Mouse (Mus musculus): ENCODE measurements at regions not wholly inside any gene's neighbourhood (a gene's known extent, or its start where the extent isn't known, plus 50 kb on each side); places are given as distances from the start of the nearest gene placed in this dataset.

GRCm38 (mm10) chr10:105704472-105705235 is 130.4 kb upstream of the Tmtc2 start:
- DNase-seq, result peak; percentile 20

GRCm38 (mm10) chr10:105693131-105693530 is 118.9 kb upstream of the Tmtc2 start:
- DNase-seq, result no peak

GRCm38 (mm10) chr10:105689388-105689787 is 115.1 kb upstream of the Tmtc2 start:
- no peak for DNase-seq

DNA sequence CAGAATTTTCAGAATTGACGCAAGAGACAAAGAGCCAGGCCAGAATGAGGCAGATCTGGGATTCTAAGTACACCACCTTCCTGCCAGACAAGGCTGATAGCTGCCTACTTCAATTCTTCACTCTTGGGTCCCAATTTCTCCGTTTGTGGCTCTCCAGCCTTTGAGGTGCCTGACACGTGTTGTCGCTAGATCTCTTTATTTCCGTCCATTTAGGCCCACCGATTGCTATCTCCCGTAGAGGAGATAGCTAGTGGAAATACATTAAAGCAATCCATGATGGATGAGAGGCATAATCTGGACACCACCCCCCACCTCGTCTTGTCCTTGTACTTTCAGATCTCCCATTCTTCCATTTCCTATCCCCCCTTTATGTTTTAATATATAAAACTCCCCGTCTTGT is 114.6 kb upstream of the Tmtc2 start:
- no peak for DNase-seq

DNA sequence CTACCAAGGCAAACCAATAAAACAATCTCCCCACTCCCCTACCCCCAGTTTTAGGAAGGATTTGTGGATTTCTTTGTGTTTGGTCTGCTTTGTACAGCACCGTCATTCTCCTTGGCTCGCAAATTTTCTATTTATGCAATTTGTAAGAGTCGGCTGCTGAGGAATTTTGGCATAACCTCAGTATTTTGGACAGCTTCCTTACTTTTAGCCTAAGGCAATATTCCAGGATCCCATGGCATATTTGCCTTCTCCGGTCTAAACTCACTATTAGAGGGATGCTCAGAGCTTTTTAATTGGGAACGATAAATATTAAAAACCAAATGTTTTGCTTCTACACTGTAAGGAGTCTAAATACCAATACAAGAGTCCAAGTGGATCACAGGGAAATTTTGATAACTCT is 112.6 kb upstream of the Tmtc2 start:
- DNase-seq, result peak; percentile 17

DNA sequence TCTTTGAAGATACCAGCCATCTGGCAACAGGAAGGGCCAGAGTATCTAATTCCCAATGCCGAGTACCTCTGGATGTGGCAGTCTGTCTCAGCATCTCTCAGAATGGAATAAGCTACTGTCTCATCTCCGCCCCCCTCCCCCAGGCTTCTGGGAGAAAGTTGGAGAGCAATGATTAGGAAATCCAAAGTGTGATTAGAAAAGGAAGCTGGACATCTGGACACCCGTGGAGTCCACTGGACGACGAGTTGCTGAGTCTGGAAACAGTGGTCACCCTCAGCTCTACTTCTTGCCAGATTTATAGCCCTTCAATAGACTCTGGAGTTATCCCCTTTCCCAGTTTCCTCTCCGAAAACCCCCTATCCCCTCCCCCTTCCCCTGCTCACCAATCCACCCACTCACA is 105.3 kb upstream of the Tmtc2 start:
- DNase-seq, result no peak

DNA sequence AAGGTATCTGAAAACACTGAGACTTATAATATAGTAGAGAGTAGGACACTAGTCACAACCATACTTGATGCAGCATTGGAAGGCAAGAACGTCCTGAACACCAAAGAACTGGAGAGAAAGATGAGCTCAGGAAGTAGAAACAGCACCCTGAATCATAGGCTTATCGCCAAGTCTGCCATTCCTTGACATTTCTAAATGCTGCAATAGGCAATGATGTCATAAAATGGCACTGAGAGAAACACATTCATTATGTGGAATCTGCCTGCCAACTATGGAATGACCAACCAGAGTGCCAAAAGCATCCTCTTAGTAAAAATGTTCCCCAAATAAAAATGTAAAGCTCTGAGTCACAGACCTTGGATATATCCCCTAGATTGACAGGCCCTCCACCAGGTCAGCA is 92.7 kb upstream of the Tmtc2 start:
- DNase-seq, result no peak

DNA sequence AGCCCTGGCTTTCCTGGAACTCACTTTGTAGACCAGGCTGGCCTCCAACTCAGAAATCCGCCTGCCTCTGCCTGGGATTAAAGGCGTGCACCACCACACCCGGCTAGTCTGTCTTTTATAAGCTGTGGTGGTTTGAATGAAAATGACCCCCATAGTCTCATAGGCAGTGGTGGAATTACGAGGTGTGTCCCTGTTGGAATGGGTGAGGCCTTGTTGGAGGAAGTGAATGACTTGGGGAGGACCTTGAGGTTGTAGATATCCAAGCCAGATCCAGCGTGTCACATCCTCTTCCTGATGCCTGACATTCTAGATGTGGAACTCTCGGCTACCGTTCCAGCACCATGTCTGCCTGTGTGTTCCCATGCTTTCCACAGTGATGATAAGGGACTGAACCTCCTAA is 86.5 kb upstream of the Tmtc2 start:
- no peak for DNase-seq

DNA sequence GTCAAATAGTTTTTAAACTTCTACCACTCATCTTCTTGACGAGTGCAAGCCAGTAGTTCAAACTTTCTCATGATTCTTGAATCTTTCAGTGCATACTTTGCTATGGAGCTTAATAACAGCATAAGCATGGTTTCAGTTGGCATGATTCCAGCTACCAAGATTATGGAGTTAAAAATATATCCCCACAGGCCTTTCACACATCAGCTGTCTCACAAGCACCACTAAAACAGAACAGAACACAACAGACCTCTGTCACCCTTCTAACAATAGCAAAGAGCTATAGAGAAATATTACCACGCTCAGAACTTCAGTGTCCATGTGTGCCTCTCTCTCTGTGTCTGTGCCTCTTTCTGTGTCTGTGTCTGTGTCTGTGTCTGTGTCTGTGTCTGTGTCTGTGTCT is 82.5 kb upstream of the Tmtc2 start:
- DNase-seq, result no peak

DNA sequence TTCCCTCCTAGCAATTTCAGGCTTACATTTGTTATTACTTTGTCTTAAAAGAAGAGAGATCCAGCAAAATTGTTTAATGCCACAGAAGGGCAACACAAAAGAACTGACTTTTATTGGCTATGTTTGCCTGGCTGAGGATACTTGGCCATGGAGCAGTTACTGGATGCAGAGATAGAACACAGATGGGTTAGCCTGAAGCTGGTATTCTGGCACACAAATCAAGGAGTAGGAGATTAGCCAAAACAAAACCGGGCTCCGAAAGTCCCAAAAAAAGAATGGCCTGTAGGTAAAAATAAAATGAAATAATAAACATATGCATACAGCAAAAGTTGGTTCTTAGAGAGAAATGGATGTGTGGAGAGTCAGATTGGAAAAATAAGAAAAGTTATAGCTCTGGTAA is 78.2 kb upstream of the Tmtc2 start:
- DNase-seq, result peak; percentile 66

DNA sequence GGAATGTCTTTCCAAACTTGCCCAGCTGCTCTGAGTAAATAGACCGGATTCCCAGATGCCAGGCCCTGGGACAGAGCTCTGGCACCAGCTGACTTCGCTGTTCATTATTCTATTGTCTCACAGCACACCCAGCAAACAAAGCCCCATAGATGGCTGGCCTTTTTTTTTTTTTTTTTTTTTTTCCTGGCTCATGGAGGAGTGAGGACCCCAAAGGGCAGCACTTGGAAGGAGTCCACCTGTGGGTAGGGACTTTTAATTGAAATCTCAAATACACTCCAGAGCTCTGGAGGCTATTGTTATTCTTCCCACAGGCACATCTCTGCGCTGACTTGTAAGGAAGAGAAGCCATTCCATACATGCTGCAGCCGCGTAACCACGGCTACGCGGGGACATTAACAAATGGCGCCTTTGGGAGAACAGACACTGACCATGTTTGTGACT is 64.8 kb upstream of the Tmtc2 start:
- DNase-seq, result peak; percentile 10

- no peak for DNase-seq
Observed at GRCm38 (mm10) chr10:105638500-105638899, 64.2 kb upstream of the Tmtc2 start.

GRCm38 (mm10) chr10:105626842-105627241 is 52.6 kb upstream of the Tmtc2 start:
- no peak for DNase-seq

DNA sequence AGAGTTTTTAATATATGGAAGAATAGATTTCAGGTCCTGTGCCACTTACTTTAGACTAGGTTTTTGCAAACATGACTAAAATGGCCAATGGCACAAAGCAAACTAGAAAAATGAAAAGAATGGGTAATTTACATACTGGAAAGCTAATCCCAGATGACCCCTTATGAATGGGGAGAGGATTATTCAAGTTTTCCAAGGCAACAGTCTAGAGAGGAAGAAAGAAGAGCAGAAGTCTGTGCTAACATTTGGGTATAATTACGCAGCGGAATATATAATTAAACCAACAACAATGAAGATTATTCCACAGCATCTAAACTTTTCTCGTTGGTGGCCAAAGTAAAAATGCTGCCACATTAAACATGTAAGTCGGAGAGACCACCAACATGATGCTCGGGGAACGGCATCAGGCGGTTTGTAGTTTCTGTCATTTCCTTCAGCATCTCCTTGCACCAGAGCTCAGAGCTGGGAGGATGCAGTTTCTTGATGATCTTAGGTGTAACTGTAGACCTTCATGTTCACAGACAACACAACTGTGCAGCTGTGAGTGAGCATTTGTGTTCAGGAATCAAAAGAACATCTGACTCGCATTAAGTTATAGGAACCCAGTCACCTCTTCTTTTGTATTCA is 51.2 kb upstream of the Tmtc2 start:
- DNase-seq, result no peak

Data from cerebellum, adult 9-11 months (tissue).